Mouse (Mus musculus) monocyte, adult 5-6 weeks (primary cell): ENCODE measurements around the gene Lhx6. TPM values are rescaled to one million over a fixed set of nuclear protein-coding genes. Genes with fewer than 3 reads are reported as not detected.

Source experiments
- ATAC-seq: fragments of 153-309, 156-312 bp; replicated peaks from 2 replicates; pipeline ENCODE4 v1.8.0; 2017; ENCODE audit warnings: mild to moderate bottlenecking; ENCODE audit not compliant: low TSS enrichment, insufficient number of reproducible peaks, severe bottlenecking, poor library complexity, low FRiP score
- total RNA-seq: library from RNA; stranded (forward); fragments of 200-1000, 200-491, 200-594 nt; gene quantifications from 3 replicates; pipeline ENCODE4 v1.2.3, GENCODE M21; 2017

Gene Lhx6
- total RNA-seq, 1 experiment from 2014 or later = not detected

DNA sequence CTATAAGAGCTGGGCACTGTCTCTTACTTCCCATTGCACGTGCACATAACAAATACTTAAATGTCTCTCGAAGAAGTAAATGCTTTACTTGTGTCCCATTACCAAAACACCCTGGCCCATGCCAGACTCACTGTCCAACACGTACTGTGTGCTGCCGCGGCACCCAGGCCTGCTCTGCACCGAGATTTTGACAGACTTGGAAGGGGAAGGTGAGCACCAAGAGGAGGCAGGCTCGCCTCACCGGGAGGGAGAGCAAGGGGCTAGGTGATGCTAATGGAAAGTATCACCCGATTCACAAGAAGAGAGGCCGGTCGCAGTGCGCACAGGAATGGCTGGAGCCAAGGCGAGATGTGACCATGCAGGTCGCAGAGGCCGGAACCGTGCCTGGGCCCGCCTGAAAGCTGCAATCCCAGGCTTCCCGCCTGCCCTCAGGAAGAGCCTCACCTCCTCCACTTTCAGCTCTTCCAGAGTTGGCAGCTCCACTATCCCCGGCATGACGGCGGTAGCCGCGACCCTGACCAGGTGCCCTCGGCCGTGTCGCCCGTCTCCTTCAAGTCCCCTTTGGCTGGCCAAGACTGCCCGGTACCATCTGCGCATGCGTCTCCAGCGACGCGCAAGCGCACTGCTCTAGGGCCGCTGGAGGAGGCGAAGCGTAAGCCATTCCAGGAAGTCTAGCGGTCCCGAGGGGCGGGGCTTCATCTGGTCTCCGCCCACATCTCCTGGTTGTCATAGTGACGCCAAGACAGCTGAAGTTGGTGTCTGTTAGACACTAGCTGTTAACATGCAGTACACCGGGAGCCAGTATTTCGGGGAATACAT is 56.3 kb downstream of the Lhx6 start, which contains the start of the genes Ndufa8 and Morn5:
Gene Ndufa8 (minus strand): TSS at position 659 of the 819 bp plus-strand sequence.
Gene Morn5 (plus strand): TSS at position 711 of the 819 bp plus-strand sequence.
- ATAC-seq = peak; percentile 95

DNA sequence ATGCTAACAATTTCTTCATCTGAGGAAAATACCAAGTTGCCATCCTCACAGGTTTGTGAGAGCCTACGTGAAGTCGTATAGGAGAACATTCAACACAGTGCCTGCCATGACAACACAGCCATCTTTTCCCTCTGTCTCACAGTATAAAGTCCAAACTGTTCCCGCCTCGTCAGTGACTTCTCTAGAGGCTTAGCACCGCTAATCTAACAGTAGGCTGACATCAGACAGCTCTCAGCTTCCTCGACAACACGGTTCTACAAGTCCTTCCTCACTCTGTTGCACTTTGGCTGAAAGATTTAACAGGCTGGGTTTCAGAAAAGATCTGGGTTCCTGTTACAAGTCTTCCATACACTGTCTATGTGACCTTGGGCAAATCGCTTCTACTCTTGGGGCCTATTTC is 57.0 kb downstream of the Lhx6 start:
- ATAC-seq = no peak

DNA sequence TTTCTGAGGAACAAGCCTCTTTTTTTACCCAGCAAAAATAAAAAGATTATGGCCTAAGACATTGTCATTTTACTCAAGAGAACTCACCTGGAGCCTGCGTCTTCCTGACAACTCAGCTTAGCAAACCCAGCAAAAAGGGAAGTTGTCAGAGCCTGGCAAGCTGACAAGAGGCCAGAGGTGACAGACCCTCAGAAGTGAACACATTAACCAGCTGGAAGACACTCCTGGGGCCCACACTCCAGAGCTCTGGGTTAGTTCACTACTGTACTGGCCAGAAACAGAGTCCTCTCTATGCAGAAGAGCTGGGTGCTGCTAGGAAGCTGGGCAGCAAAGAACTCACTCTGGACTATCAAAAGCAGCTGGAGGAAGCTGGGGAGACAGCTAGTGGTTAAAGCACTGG is 64.3 kb downstream of the Lhx6 start:
- no peak for ATAC-seq

DNA sequence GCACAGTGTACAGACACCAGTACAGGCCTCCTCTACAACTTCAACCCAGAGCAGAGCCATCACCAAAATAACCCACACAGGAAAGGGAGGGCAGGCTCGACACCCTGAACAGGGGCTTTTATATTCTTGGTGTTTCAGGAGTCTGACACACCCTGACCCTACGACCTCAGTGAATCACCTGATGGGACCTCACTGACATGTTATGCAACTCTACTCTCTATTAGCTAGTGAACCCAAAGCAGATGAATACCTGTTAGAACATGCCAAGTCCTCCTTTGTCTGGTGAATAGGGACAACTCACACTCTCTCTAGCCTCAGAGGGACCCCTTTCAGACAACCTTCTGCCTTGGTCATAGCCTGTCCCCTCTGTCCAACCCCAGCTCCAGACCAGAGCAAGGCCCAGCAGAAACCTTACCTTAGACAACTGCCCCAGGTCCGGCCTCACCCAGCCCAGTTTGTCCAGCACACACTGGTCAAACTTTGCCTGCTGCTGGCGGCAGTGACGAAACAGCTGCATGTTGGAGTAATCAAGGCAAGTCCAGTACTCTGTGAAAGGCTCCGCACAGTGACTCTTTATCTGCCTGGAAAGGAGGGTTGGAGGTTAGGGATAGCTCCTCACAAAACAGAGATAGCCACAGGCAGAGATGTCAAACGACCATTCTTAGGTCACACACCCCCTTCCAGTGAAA is 65.8 kb downstream of the Lhx6 start:
- ATAC-seq = no peak

DNA sequence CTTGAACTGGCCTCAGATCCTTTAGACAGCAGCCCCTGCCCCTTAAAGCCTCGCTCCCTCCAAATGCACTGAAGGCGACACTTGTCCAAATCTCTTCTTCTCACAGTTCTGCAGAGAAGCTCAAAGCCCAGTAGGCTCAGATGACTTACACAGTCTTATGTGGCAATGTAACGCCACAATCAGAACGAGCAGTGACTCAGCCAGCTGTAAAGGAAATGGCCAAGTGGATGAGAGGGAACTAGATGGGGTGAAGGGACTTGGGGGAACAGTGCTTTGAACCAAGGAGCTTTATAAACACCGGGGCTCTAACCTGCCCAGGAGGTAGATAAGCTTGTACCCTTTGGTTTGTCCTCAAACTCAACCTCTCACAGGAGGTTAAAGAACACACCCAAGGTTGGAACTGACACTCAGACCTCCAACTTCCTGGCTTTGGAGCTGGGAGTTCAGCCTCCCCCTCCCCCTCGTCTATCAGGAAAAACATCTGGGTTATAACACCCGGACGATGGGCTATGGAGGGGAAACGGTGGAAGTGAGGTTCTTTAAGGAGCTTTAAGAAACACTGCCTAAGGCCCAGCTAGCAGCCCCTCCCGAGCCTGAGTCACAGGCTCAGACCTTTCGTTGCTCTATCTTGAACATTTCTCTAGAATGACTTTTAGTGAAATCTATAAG is 69.7 kb downstream of the Lhx6 start:
- no peak for ATAC-seq

DNA sequence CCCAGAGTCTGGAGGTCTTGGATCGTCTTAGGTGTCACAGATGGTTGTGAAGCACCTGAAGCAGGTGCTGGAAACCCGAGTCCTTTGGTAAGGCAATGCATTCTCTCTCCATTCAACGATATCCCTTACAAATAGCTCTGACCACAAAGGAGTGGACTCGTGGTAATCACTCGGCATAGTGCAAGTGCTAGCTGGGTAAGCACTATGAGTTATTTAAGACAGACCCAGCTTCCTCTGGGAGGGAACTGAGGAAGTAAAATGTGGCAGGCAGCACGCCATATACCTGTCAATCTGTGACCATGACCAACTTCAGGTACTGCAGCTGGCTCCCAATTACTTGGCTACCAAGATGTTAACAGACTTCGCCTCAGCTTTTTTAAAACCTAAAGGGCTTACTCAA is 70.3 kb downstream of the Lhx6 start:
- ATAC-seq = no peak

DNA sequence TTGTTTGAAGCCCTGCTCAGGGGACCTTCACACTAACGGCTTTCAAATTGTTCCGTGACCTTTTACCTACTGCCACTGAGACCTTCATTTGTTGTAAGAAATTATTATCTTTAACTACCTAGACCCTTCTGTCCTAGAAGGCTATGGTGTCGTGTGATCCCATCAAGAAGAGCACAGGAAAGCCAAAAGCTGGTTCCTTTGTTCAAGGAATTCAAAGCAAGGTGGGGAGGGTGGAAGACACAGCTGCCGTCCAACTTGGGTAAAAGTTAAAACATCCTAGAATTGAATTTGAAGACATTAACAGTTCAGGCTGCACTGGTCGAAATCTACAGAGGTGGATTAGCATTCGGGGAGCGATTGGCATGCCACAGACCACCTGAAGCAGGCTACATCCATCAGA is 71.2 kb downstream of the Lhx6 start:
- no peak for ATAC-seq

DNA sequence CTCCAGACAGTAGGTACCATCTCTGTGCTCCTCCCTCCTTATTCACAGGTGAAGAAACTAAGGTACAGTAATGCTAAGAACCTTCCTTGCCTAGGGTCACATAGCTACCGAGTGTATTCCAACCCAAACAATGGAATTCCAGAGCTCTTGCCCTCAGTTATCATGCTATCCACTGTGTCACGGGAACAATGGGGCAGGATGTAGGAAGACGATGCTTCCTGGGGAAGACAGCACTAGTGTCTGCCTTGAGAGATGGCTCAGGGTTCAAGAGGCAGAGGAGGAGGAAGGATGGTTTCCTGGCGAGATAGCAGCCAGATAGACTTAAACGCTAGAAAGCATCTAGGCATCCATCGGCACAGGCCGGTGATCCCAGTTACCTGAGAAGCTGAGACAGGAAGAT is 72.3 kb downstream of the Lhx6 start:
- ATAC-seq = no peak

Other genes starting within 250 kb of the Lhx6 start
- 1.6 TPM in 1 of 3 replicates, not detected in the others for gene Ttll11, start 125.5 kb downstream of the Lhx6 start, total RNA-seq
- 26.1 to 34.0 TPM (median 32.9 TPM) in 3 replicates for gene Ndufa8, start 56.0 kb downstream of the Lhx6 start, total RNA-seq
- gene Morn5, start 56.0 kb downstream of the Lhx6 start, total RNA-seq = not detected in 3 replicates
- 10.9 to 28.0 TPM (median 13.3 TPM) in 3 replicates for gene Mrrf, start 31.0 kb upstream of the Lhx6 start, total RNA-seq
- 28.6 to 44.3 TPM (median 34.6 TPM) in 3 replicates for gene Rbm18, start 31.4 kb upstream of the Lhx6 start, total RNA-seq
- gene Ptgs1, start 125.0 kb upstream of the Lhx6 start, total RNA-seq = 1.8 to 7.6 TPM (median 4.1 TPM) in 3 replicates